Mouse (Mus musculus) liver, embryonic 14.5 days (tissue): ENCODE results near the gene Smad3.

Experiments
- CTCF ChIP-seq: IDR thresholded peaks from 2 replicates; pipeline ENCODE4 v1.5.1; 2016; ENCODE audit warnings: antibody characterized with exemption, low read depth, control low read depth
- EP300 ChIP-seq: IDR thresholded peaks from 2 replicates; pipeline ENCODE4 v1.6.1; 2016; ENCODE audit warnings: antibody characterized with exemption, low read depth

GRCm38 (mm10) chr9:63625090-63625756 is 132.6 kb downstream of the Smad3 start:
- TF ChIP-seq CTCF (no peak), EP300 (no peak)
